18 mouse cellular contexts compared by ENCODE assay signal in genomic region chr16:73182258-73182657, GRCm38 (mm10).
A peak's percentile ranks its signal among the peaks of the same experiment; 100 is the strongest.
DNase-seq lines count a peak whose midpoint lies in the region; ATAC-seq and TF ChIP-seq lines count a peak whose summit lies in the region.
"Had no signal": no experiment of that assay in that cellular context is flagged by ENCODE, and none has a peak within 500 bp of the region (broad histone marks: within the 10 kb centered on the region; RNA-seq: fewer than 3 reads in every experiment).

No protein-coding gene starts in this region.

- no peaks in the 10 kb centered on the region for H3K27me3 ChIP-seq in embryonic facial prominence, embryonic 14.5 days (replicated peaks; ENCODE audit: control insufficient read depth, insufficient read depth, low read length)
- H3K27me3 ChIP-seq in embryonic facial prominence, embryonic 10.5 days (replicated peaks; ENCODE audit: low read depth, poor library complexity, severe bottlenecking) = no peaks in the 10 kb centered on the region
- no peaks in the 10 kb centered on the region for H3K27me3 ChIP-seq in hindbrain, postnatal 0 days (ENCODE audit: insufficient read depth, low read length)
- H3K27me3 ChIP-seq in hindbrain, embryonic 14.5 days (ENCODE audit: control insufficient read depth, insufficient read depth, low read length) = no peaks in the 10 kb centered on the region
- H3K27me3 ChIP-seq: limb, embryonic 12.5 days; liver, embryonic 12.5 days; megakaryocyte, embryonic 14.5 days had no signal

- no peaks in the 10 kb centered on the region for H3K36me3 ChIP-seq in embryonic facial prominence, embryonic 14.5 days (ENCODE audit: control insufficient read depth, insufficient read depth, low read length)
- no peaks in the 10 kb centered on the region for H3K36me3 ChIP-seq in embryonic facial prominence, embryonic 10.5 days (replicated peaks)
- H3K36me3 ChIP-seq in hindbrain, postnatal 0 days (ENCODE audit: insufficient read depth, low read length) = no peaks in the 10 kb centered on the region
- no peaks in the 10 kb centered on the region for H3K36me3 ChIP-seq in hindbrain, embryonic 14.5 days (replicated peaks; ENCODE audit: control insufficient read depth, insufficient read depth)
- H3K36me3 ChIP-seq: limb, embryonic 12.5 days; liver, embryonic 12.5 days had no signal

- no peak for ATAC-seq in embryonic facial prominence, embryonic 14.5 days (ENCODE audit: low read depth)
- no peak for ATAC-seq in hindbrain, postnatal 0 days
- no peak for ATAC-seq in hindbrain, embryonic 14.5 days (ENCODE audit: low FRiP score)
- ATAC-seq: liver, embryonic 12.5 days had no signal

- peak; percentile 25 for DNase-seq in embryonic facial prominence, embryonic 14.5 days (ENCODE audit: low spot score)
- no peak for DNase-seq in embryonic facial prominence, embryonic 10.5 days (ENCODE audit: low spot score)
- DNase-seq in hindbrain, postnatal 0 days (ENCODE audit: low spot score) = peak; percentile 39
- no peak for DNase-seq in hindbrain, embryonic 14.5 days (ENCODE audit: low spot score)
- DNase-seq in brain, adult 2 months (ENCODE audit: low read depth, low spot score) = peak; percentile 21
- DNase-seq in gonadal fat pad, adult 2 months (ENCODE audit: low read depth) = peak; percentile 55
- no peak for DNase-seq in heart, adult 8-10 months (ENCODE audit: low spot score)
- DNase-seq: embryo, embryonic 11 days; heart, adult 11 months; heart, postnatal 4 days; kidney, adult 8-10 months; kidney, postnatal 36 days; layer of hippocampus, adult 9-11 months; lung, adult 2 months; thymus, postnatal 14 days had no signal

- no peaks in the 10 kb centered on the region for H3K4me1 ChIP-seq in embryonic facial prominence, embryonic 14.5 days (ENCODE audit: control insufficient read depth, insufficient read depth, low read length)
- no peaks in the 10 kb centered on the region for H3K4me1 ChIP-seq in embryonic facial prominence, embryonic 10.5 days
- H3K4me1 ChIP-seq in hindbrain, postnatal 0 days (ENCODE audit: insufficient read depth, low read length) = no peaks in the 10 kb centered on the region
- H3K4me1 ChIP-seq in hindbrain, embryonic 14.5 days (replicated peaks; ENCODE audit: control insufficient read depth, insufficient read depth, low read length) = 0 out of 2 replicates have a peak, but pooled peaks cover 4% of the 10 kb centered on the region
- H3K4me1 ChIP-seq: limb, embryonic 12.5 days; liver, embryonic 12.5 days; megakaryocyte, embryonic 14.5 days had no signal

- H3K4me3 ChIP-seq in embryonic facial prominence, embryonic 14.5 days (ENCODE audit: low read depth, low read length) = no peak overlapping the region
- H3K4me3 ChIP-seq in embryonic facial prominence, embryonic 10.5 days = no peak overlapping the region
- H3K4me3 ChIP-seq in hindbrain, postnatal 0 days (ENCODE audit: low read length) = no peak overlapping the region
- no peak overlapping the region for H3K4me3 ChIP-seq in hindbrain, embryonic 14.5 days (replicated peaks; ENCODE audit: low read length)
- H3K4me3 ChIP-seq: limb, embryonic 12.5 days; liver, embryonic 12.5 days; megakaryocyte, embryonic 14.5 days had no signal

- H3K9ac ChIP-seq in embryonic facial prominence, embryonic 14.5 days (ENCODE audit: low read depth, low read length) = no peak overlapping the region
- no peak overlapping the region for H3K9ac ChIP-seq in hindbrain, postnatal 0 days (replicated peaks; ENCODE audit: low read length)
- H3K9ac ChIP-seq in hindbrain, embryonic 14.5 days = no peak overlapping the region
- H3K9ac ChIP-seq: limb, embryonic 12.5 days; liver, embryonic 12.5 days had no signal

- H3K27ac ChIP-seq in embryonic facial prominence, embryonic 14.5 days (replicated peaks; ENCODE audit: low read depth, low read length) = no peak overlapping the region
- no peak overlapping the region for H3K27ac ChIP-seq in embryonic facial prominence, embryonic 10.5 days (replicated peaks)
- no peak overlapping the region for H3K27ac ChIP-seq in hindbrain, postnatal 0 days
- no peak overlapping the region for H3K27ac ChIP-seq in hindbrain, embryonic 14.5 days
- H3K27ac ChIP-seq: limb, embryonic 12.5 days; liver, embryonic 12.5 days had no signal

- WGBS in embryonic facial prominence, embryonic 14.5 days = 72% methylated on average over 7 of the region's 7 CpGs
- 87% methylated on average over 7 of the region's 7 CpGs for WGBS in embryonic facial prominence, embryonic 10.5 days
- 37% methylated on average over 7 of the region's 7 CpGs for WGBS in hindbrain, postnatal 0 days
- 65% methylated on average over 7 of the region's 7 CpGs for WGBS in hindbrain, embryonic 14.5 days

- H3K4me2 ChIP-seq in embryonic facial prominence, embryonic 14.5 days (ENCODE audit: low read depth, low read length) = no peak overlapping the region
- peak overlapping the region; percentile 27 for H3K4me2 ChIP-seq in hindbrain, postnatal 0 days (ENCODE audit: low read depth, low read length)
- H3K4me2 ChIP-seq in hindbrain, embryonic 14.5 days (replicated peaks) = no peak overlapping the region
- H3K4me2 ChIP-seq: limb, embryonic 12.5 days; liver, embryonic 12.5 days had no signal

- TF ChIP-seq CTCF in hindbrain, postnatal 0 days (IDR thresholded peaks at IDR 0.05; ENCODE audit: low read depth) = no peak

- H3K9me3 ChIP-seq in embryonic facial prominence, embryonic 14.5 days (ENCODE audit: control insufficient read depth, low read length) = no peaks in the 10 kb centered on the region
- H3K9me3 ChIP-seq in embryonic facial prominence, embryonic 10.5 days = no peaks in the 10 kb centered on the region
- no peaks in the 10 kb centered on the region for H3K9me3 ChIP-seq in hindbrain, postnatal 0 days (ENCODE audit: low read length)
- H3K9me3 ChIP-seq in hindbrain, embryonic 14.5 days (ENCODE audit: control insufficient read depth, low read length) = no peaks in the 10 kb centered on the region
- H3K9me3 ChIP-seq: limb, embryonic 12.5 days; liver, embryonic 12.5 days had no signal

Comparison
In these comparisons a context has a peak if more than half of its experiments do, and no peak if none do; other contexts are left out.
1. DNase-seq: peak in embryonic facial prominence, embryonic 14.5 days (single experiment), hindbrain, postnatal 0 days (single experiment), brain, adult 2 months (single experiment) and gonadal fat pad, adult 2 months (single experiment); none in embryonic facial prominence, embryonic 10.5 days (single experiment), hindbrain, embryonic 14.5 days (single experiment) and heart, adult 8-10 months (single experiment).